Mouse (Mus musculus) lung, postnatal 0 days (tissue): ENCODE results near the gene Atg3. TPM values are rescaled to one million over a fixed set of nuclear protein-coding genes. Genes with fewer than 3 reads are reported as not detected.

Experiments
- ATAC-seq: fragments of 200-750 bp; cut with Nextera tagmentation; 2 replicates; pipeline ENCODE4 v1.8.0; 2017; ENCODE audit warnings: moderate library complexity
- DNase-seq: peaks from one replicate; pipeline ENCODE4 v3.0.0-alpha.2; 2016; ENCODE audit warnings: low spot score
- H3K27ac ChIP-seq: fragments of 300-500 bp; sonication (generic); 2 replicates; pipeline ENCODE4 v1.5.1; 2014; ENCODE audit warnings: antibody characterized with exemption, mild to moderate bottlenecking, low read length, mixed read lengths
- H3K27me3 ChIP-seq: fragments of 300-500 bp; sonication (generic); replicated peaks from 2 replicates; pipeline ENCODE4 v1.6.1; 2014; ENCODE audit warnings: low read length, mixed read lengths; ENCODE audit not compliant: insufficient read depth
- H3K36me3 ChIP-seq: fragments of 300-500 bp; sonication (generic); 2 replicates; pipeline ENCODE4 v1.6.1; 2014; ENCODE audit warnings: low read length, mixed read lengths; ENCODE audit not compliant: insufficient read depth
- H3K4me1 ChIP-seq: fragments of 300-500 bp; sonication (generic); 2 replicates; pipeline ENCODE4 v1.6.1; 2014; ENCODE audit warnings: antibody characterized with exemption, low read depth, low read length, mixed read lengths; ENCODE audit not compliant: insufficient read depth
- H3K4me2 ChIP-seq: fragments of 300-500 bp; sonication (generic); replicated peaks from 2 replicates; pipeline ENCODE4 v1.6.1; 2014; ENCODE audit warnings: low read depth, mild to moderate bottlenecking, low read length, moderate library complexity, mixed read lengths
- H3K4me3 ChIP-seq: fragments of 300-500 bp; sonication (generic); 2 replicates; pipeline ENCODE4 v1.5.1; 2014; ENCODE audit warnings: low read depth, low read length
- H3K9ac ChIP-seq: fragments of 300-500 bp; sonication (generic); replicated peaks from 2 replicates; pipeline ENCODE4 v1.6.1; 2014; ENCODE audit warnings: low read depth, mild to moderate bottlenecking
- H3K9me3 ChIP-seq: fragments of 300-500 bp; sonication (generic); 2 replicates; pipeline ENCODE4 v1.6.1; 2016; ENCODE audit warnings: low read length, mixed read lengths
- CTCF ChIP-seq: IDR thresholded peaks from 2 replicates; pipeline ENCODE4 v1.5.1; 2016; ENCODE audit warnings: antibody characterized with exemption, mild to moderate bottlenecking
- EP300 ChIP-seq: IDR thresholded peaks from 2 replicates; pipeline ENCODE4 v1.6.1; 2016; ENCODE audit warnings: antibody characterized with exemption, mild to moderate bottlenecking, control low read depth
- WGBS: fragments of 180-500 bp; shearing (Covaris S2); extraction: QIAGEN DNeasy Blood & Tissue Kit; methylation state at CpG from one replicate; pipeline ENCODE4 v1.1.7; 2014; 5-methylcytosine and 5-hydroxymethylcytosine counted together
- polyA plus RNA-seq: library from polyadenylated mRNA; unstranded; fragments of >200 nt; fragmentation: Nextera tagmentation; extraction: Ambion mirVana; gene quantifications from 2 replicates; pipeline ENCODE4 v1.2.1, GENCODE M21; 2015

Atg3 gene
- polyA plus RNA-seq, 1 experiment from 2014 or later: 55.8 TPM

DNA sequence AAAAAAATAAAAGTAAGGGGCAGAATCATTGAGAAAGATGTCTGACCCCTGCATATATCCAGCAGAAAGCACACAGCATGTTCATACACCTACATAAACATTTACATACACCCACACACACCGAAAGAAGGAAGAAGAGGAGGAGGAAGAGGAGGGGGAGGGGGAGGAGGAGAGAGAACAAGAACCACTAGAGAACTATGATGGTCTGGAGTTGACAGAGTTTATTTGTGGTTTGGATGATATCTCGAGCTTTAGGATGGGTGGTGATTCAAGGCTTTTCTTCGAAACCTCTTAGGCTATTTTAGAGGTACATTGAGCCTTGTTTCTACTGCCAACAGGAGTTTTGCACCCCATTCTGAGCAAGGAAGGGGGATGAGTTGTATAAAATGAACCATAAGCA lies 64.2 kb downstream of the Atg3 start:
- Histone ChIP-seq H3K36me3 (no peaks in the 10 kb centered on the region), H3K4me1 (no peaks in the 10 kb centered on the region), H3K27me3 (no peaks in the 10 kb centered on the region), H3K27ac (no peak overlapping the region), H3K9me3 (no peaks in the 10 kb centered on the region), H3K4me2 (no peak overlapping the region), H3K9ac (no peak overlapping the region), H3K4me3 (no peak overlapping the region)
- no peak for DNase-seq
- no peak for TF ChIP-seq CTCF
- no peak for TF ChIP-seq EP300
- ATAC-seq: no peak
- WGBS: 66% methylated on average over 3 of the region's 3 CpGs

DNA sequence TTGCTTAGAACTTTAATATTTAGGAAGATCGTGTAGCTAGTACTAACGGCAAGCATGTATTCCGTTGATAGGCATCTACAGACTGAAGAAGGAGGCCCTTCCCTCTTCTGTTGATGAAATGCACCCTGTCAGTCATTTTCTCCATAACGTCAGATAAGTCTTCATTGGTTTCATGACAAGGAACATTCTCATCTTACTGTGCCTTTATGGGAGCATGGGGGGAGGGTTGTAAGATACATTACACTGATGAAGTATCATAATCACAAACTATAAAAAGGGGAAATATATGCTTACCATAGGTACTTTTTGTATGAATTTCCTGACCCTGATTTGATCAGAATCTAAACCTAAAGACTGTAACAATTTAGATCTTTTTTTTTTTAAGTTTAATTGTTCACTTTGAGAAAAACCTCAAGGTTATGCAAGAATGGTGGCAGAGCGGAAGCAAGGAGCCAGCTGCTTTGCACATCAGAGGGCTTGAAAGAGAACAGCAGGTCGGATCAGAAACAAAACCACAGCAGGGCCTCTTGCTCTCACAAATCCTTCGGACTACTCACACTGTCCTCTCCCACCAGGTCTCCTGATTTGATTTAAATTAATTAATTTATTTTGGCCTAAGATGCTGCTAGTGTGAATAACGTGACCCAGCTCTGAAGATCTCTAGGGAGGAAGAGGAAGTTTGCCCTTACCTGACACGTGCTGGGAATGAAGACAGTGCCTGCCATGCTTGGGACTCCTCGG lies 65.2 kb downstream of the Atg3 start, which contains the start of gene Btla:
TSS of gene Btla (plus strand) at position 668 of the 741 bp plus-strand sequence.
- DNase-seq (no peak), ATAC-seq (no peak)
- 54% methylated on average over 10 of the region's 10 CpGs for WGBS
- H3K9me3 ChIP-seq: no peaks in the 10 kb centered on the region
- no peak within 1 kb of the TSS for H3K4me2 ChIP-seq
- H3K4me3 ChIP-seq: no peak within 1 kb of the TSS
- H3K9ac ChIP-seq: no peak within 1 kb of the TSS
- H3K27me3 ChIP-seq: no peaks in the 10 kb centered on the region
- no peak for TF ChIP-seq EP300
- no peak for TF ChIP-seq CTCF
- H3K27ac ChIP-seq: no peak within 1 kb of the TSS
- H3K36me3 ChIP-seq: no peaks in the 10 kb centered on the region
- no peaks in the 10 kb centered on the region for H3K4me1 ChIP-seq

- Histone ChIP-seq H3K4me3 (no peak overlapping the region), H3K27ac (no peak overlapping the region), H3K9me3 (no peaks in the 10 kb centered on the region), H3K27me3 (no peaks in the 10 kb centered on the region), H3K4me2 (no peak overlapping the region), H3K9ac (no peak overlapping the region), H3K4me1 (no peaks in the 10 kb centered on the region), H3K36me3 (no peaks in the 10 kb centered on the region)
- DNase-seq: no peak
- WGBS: 69% methylated on average over 4 of the region's 4 CpGs
- ATAC-seq: no peak
- TF ChIP-seq CTCF (no peak), EP300 (no peak)
Measured at GRCm38 (mm10) chr16:45224431-45225008, 65.9 kb downstream of the Atg3 start.

DNA sequence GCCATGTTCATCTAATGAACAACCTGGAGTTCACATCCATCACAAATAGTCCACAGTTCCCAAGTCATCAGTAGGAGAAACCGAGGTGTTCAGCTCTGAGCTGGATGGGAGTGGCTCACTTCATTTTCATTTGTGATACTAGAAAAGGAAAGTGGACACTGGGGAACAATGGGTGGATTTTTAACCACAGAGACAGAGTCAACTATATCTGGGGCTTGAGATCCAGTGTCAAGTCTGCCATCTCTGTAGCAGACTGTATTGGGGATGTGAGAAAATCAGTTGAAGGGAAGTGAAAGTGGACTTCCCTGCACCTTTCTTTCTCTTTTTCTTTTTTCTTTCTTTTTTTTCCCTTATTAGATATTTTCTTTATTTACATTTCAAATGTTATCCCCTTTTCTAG lies 68.4 kb downstream of the Atg3 start:
- Histone ChIP-seq H3K27me3 (no peaks in the 10 kb centered on the region), H3K4me3 (no peak overlapping the region), H3K27ac (no peak overlapping the region), H3K36me3 (no peaks in the 10 kb centered on the region), H3K9ac (no peak overlapping the region), H3K9me3 (no peaks in the 10 kb centered on the region), H3K4me1 (no peaks in the 10 kb centered on the region), H3K4me2 (no peak overlapping the region)
- DNase-seq (no peak), ATAC-seq (no peak)
- TF ChIP-seq EP300: no peak
- no peak for TF ChIP-seq CTCF
- WGBS: 54% methylated on average over 1 of the region's 1 CpGs

- ATAC-seq (no peak), DNase-seq (no peak)
- no peaks in the 10 kb centered on the region for H3K4me1 ChIP-seq
- no peak overlapping the region for H3K27ac ChIP-seq
- H3K9me3 ChIP-seq: no peaks in the 10 kb centered on the region
- H3K36me3 ChIP-seq: no peaks in the 10 kb centered on the region
- H3K27me3 ChIP-seq: no peaks in the 10 kb centered on the region
- no peak overlapping the region for H3K4me3 ChIP-seq
- no peak overlapping the region for H3K4me2 ChIP-seq
- 90% methylated on average over 1 of the region's 1 CpGs for WGBS
- TF ChIP-seq CTCF (no peak), EP300 (no peak)
- H3K9ac ChIP-seq: no peak overlapping the region
Measured at GRCm38 (mm10) chr16:45231296-45231695, 72.7 kb downstream of the Atg3 start.

DNA sequence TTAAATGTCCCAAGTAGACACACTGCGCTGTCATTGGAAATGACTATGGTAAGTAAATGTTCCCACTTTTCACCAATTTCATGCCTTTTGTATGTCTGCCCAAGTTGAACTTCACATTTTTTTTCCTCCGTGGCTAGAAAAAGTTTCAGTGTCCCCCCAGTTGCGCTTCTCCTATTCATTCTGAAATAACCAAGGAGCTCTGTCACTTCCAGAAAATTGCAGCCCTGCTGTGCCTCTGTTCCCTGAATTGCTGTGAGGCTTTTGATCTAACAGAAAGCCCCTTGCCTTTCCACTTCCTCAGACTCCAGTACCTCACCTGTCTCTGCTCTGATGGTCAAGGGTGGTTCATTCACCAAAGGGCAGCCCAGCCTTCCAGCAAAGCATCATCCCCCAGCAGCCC lies 74.4 kb downstream of the Atg3 start:
- Histone ChIP-seq H3K27ac (no peak overlapping the region), H3K9ac (no peak overlapping the region), H3K4me2 (no peak overlapping the region), H3K27me3 (no peaks in the 10 kb centered on the region), H3K36me3 (no peaks in the 10 kb centered on the region), H3K4me1 (no peaks in the 10 kb centered on the region), H3K9me3 (no peaks in the 10 kb centered on the region), H3K4me3 (no peak overlapping the region)
- 80% methylated on average over 3 of the region's 3 CpGs for WGBS
- ATAC-seq (no peak), DNase-seq (no peak)
- TF ChIP-seq CTCF (no peak), EP300 (no peak)

Other genes with a start within 250 kb of the Atg3 start
- gene Cd200r3, start 215.1 kb upstream of the Atg3 start, polyA plus RNA-seq: 0.87 and 0.92 TPM in 2 replicates
- gene Ccdc80, start 65.4 kb upstream of the Atg3 start, polyA plus RNA-seq: 62.4 and 81.7 TPM in 2 replicates
- gene Slc35a5, start 79 bp upstream of the Atg3 start, polyA plus RNA-seq: 21.9 and 28.7 TPM in 2 replicates
- 0.13 and 0.19 TPM in 2 replicates for gene Btla, start 65.5 kb downstream of the Atg3 start, polyA plus RNA-seq